Mouse (Mus musculus): ENCODE measurements around the gene Tnik.

DNA sequence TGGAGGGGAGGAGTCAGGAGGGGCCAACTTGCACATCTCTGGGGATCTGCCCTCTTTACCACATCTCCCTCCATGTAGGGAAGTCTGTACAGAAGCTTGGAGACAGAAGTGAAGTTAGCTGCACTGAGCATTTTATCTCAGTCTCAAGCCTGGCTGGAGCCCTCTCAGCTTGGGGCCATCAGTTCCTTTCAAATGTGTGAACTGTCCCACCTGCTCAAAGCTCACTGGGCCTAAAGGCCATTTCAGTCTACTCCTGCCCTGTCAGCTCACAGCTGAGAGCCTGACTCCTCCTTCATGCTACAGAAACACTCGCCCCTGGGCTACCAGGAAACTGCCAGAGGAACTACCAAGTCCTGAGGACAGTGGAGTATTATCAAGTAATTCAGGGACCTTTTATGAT, 288.7 kb downstream of the Tnik start:
- TF ChIP-seq CTCF (IDR thresholded peaks at IDR 0.05; ENCODE audit: low read depth, low read length): no peak
- TF ChIP-seq EP300 (IDR thresholded peaks at IDR 0.05; ENCODE audit: insufficient read depth, low read depth, low read length): no peak
